Mouse (Mus musculus) cerebellum, adult 2 months (tissue): ENCODE results near the gene Cygb. TPM values are rescaled to one million over a fixed set of nuclear protein-coding genes. Genes with fewer than 3 reads are reported as not detected.
A peak's percentile ranks its signal among the peaks of the same experiment; 100 is the strongest.

ENCODE experiments used
- DNase-seq, 2 experiments: peaks; one replicate each; pipeline ENCODE4 v3.0.0; 2021
- H3K27ac ChIP-seq: fragments of 200-500 bp; 2 replicates; pipeline ENCODE4 v1.5.1; 2012; ENCODE audit warnings: low read length, control low read depth, inconsistent platforms; ENCODE audit not compliant: insufficient read depth
- H3K27me3 ChIP-seq: fragments of 200-500 bp; 2 replicates; pipeline ENCODE4 v1.6.1; 2012; ENCODE audit warnings: inconsistent platforms, mild to moderate bottlenecking, low read length, moderate library complexity; ENCODE audit not compliant: control insufficient read depth, insufficient read depth
- H3K4me1 ChIP-seq: fragments of 200-500 bp; 2 replicates; pipeline ENCODE4 v1.6.1; 2011; ENCODE audit warnings: low read length; ENCODE audit not compliant: control insufficient read depth, insufficient read depth
- H3K4me3 ChIP-seq: fragments of 200-500 bp; replicated peaks from 2 replicates; pipeline ENCODE3; 2011; ENCODE audit warnings: mild to moderate bottlenecking, low read depth, low read length, control low read depth; ENCODE audit not compliant: insufficient read depth
- CTCF ChIP-seq: fragments of 200-500 bp; IDR thresholded peaks from 2 replicates; pipeline ENCODE4 v1.5.1; 2011; ENCODE audit warnings: low read depth, mild to moderate bottlenecking, control low read depth, low read length, moderate library complexity, borderline replicate concordance; ENCODE audit not compliant: insufficient read depth
- POLR2A ChIP-seq: fragments of 200-500 bp; IDR thresholded peaks from 2 replicates; pipeline ENCODE4 v1.6.1; 2011; ENCODE audit warnings: low read length, control low read depth, borderline replicate concordance; ENCODE audit not compliant: insufficient read depth
- WGBS: fragments of 180-500 bp; shearing (Covaris S2); methylation state at CpG from one replicate; pipeline ENCODE4 v1.1.7; 2018; 5-methylcytosine and 5-hydroxymethylcytosine counted together
- polyA plus RNA-seq: library from polyadenylated mRNA; depleted of rRNA; stranded (reverse); fragments of >200 nt; gene quantifications from 2 replicates; pipeline ENCODE4 v1.2.3, GENCODE M21; 2012

Cygb gene
- polyA plus RNA-seq, 1 experiment = 113 TPM

GRCm38 (mm10) chr11:116630171-116630965, 23.7 kb downstream of the Cygb start:
- no peaks in the 10 kb centered on the region for H3K4me1 ChIP-seq
- H3K27ac ChIP-seq = no peak overlapping the region
- H3K4me3 ChIP-seq = no peak overlapping the region
- no peaks in the 10 kb centered on the region for H3K27me3 ChIP-seq
- WGBS = 66% methylated on average over 12 of the region's 12 CpGs
- no peak for DNase-seq
- TF ChIP-seq POLR2A (no peak), CTCF (no peak)

- Histone ChIP-seq H3K27ac (no peak overlapping the region), H3K27me3 (no peaks in the 10 kb centered on the region), H3K4me3 (no peak overlapping the region), H3K4me1 (peaks cover 2% of the 10 kb centered on the region; the same call in 1 of the 2 replicates)
- TF ChIP-seq CTCF = no peak
- no peak for TF ChIP-seq POLR2A
- no peak for DNase-seq
- 79% methylated on average over 6 of the region's 6 CpGs for WGBS
Measured at GRCm38 (mm10) chr11:116629472-116629871, 24.6 kb downstream of the Cygb start.

GRCm38 (mm10) chr11:116628712-116629111, 25.4 kb downstream of the Cygb start:
- 42% methylated on average over 9 of the region's 9 CpGs for WGBS

GRCm38 (mm10) chr11:116627072-116628020, 26.8 kb downstream of the Cygb start:
- Histone ChIP-seq H3K27ac (no peak overlapping the region), H3K27me3 (no peaks in the 10 kb centered on the region), H3K4me3 (no peak overlapping the region), H3K4me1 (peaks cover 9% of the 10 kb centered on the region)
- peak in 1 of 2 experiments; percentile 32 for DNase-seq
- WGBS = 41% methylated on average over 10 of the region's 10 CpGs
- TF ChIP-seq CTCF (no peak), POLR2A (no peak)

More at GRCm38 (mm10) chr11:116628712-116629111, 25.4 kb downstream of the Cygb start:
- DNase-seq = peak; percentile 82 to 89
- TF ChIP-seq CTCF (peak; percentile 98), POLR2A (no peak)
- Histone ChIP-seq H3K27me3 (no peaks in the 10 kb centered on the region), H3K4me3 (no peak overlapping the region), H3K4me1 (peaks cover 4% of the 10 kb centered on the region; the same call in 1 of the 2 replicates), H3K27ac (no peak overlapping the region)

- H3K27me3 ChIP-seq = no peaks in the 10 kb centered on the region
- peaks cover 18% of the 10 kb centered on the region for H3K4me1 ChIP-seq
- no peak within 1 kb of the TSS for H3K4me3 ChIP-seq
- 74% methylated on average over 10 of the region's 10 CpGs for WGBS
- H3K27ac ChIP-seq = no peak within 1 kb of the TSS
- TF ChIP-seq CTCF (no peak), POLR2A (no peak)
- no peak for DNase-seq
Measured at GRCm38 (mm10) chr11:116626299-116627071, 27.6 kb downstream of the Cygb start, which contains the start of gene Rhbdf2. Rhbdf2 (minus strand) TSS chr11:116627019.

- Histone ChIP-seq H3K4me1 (peaks cover 29% of the 10 kb centered on the region), H3K27me3 (no peaks in the 10 kb centered on the region), H3K4me3 (no peak overlapping the region), H3K27ac (no peak overlapping the region)
- WGBS = 82% methylated on average over 17 of the region's 17 CpGs
- DNase-seq = peak in 1 of 2 experiments; percentile 55
- TF ChIP-seq CTCF (peak; percentile 47; the same call in 1 of the 2 replicates), POLR2A (no peak)
Measured at GRCm38 (mm10) chr11:116625081-116626000, 28.8 kb downstream of the Cygb start.
